Mouse (Mus musculus) erythroid progenitor cell, adult 5-6 weeks (primary cell): ENCODE data around the gene Bag6. TPM values are rescaled to one million over a fixed set of nuclear protein-coding genes. Genes with fewer than 3 reads are reported as not detected.

Experiments
- ATAC-seq: replicated peaks from 2 replicates; pipeline ENCODE4 v1.8.0; 2016; ENCODE audit warnings: moderate number of reproducible peaks, mild to moderate bottlenecking, moderate TSS enrichment, inconsistent platforms; ENCODE audit not compliant: poor library complexity, low FRiP score, severe bottlenecking
- total RNA-seq, 2 experiments: library from RNA; stranded (forward) in 1 of 2; stranded (reverse) in 1 of 2; fragments of 150-400 nt in 1 of 2; fragments of 186-747, 209-891 nt in 1 of 2; gene quantifications; 2 replicates each; pipeline versions ENCODE4 v1.2.3 to v1.2.4; 2015 to 2017; ENCODE audit warnings: low replicate concordance in 2 of 2

Gene Bag6
- total RNA-seq, 2 experiments from 2014 or later, result 54.5 to 96.0 TPM

DNA sequence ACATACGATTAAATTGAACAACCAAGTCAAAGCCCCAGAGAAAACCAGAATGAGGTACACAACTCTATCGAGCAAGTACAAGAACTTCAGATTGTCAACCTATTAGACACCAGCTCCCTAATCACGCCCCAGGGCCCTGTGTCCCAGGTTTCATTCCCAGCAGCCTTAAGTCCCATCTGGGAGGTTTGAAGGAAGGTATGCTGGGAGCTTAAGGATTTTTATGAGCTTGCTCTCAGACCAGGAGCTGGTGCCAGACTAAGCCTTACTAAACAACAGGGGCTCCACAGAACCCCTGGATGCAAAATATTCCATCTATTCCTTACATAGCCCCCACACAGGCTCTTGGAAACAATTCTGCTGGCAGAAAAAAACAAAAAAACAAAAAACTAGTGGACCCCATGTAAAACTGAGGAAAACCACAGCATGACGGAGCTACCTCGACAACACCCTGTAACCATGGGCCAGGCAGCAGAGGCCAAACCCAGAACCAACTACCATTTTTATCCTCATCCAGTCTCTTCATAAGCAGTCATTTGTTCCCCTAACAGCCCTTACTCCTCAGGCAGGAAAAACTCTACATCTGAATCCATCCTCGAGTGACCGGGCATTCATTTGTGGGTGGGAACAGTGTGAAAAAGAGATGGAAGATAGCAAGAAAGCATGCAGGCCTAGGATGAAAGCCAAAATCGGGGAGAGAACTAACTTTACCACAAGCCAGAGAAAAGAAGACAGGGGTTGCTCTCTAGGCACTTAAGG is 28.5 kb downstream of the Bag6 start:
- ATAC-seq, result no peak

DNA sequence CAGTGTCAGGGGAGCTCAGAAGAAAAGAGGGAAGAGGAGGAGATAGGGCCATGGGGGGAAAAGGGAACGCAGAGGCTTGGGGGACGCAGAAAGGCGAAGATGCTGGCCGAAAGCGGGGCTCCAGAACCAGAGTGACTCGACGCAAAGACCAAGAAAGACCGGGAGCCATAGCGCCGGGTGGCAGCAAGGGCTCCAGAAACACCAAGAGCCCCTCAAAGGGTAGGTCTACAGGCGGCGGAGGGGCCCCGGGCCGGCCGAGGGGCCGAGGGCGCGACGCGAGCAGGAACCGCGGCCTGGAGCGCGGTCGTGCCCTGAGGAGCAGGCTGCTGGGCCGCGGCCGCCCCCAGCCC is 29.2 kb downstream of the Bag6 start:
- no peak for ATAC-seq

DNA sequence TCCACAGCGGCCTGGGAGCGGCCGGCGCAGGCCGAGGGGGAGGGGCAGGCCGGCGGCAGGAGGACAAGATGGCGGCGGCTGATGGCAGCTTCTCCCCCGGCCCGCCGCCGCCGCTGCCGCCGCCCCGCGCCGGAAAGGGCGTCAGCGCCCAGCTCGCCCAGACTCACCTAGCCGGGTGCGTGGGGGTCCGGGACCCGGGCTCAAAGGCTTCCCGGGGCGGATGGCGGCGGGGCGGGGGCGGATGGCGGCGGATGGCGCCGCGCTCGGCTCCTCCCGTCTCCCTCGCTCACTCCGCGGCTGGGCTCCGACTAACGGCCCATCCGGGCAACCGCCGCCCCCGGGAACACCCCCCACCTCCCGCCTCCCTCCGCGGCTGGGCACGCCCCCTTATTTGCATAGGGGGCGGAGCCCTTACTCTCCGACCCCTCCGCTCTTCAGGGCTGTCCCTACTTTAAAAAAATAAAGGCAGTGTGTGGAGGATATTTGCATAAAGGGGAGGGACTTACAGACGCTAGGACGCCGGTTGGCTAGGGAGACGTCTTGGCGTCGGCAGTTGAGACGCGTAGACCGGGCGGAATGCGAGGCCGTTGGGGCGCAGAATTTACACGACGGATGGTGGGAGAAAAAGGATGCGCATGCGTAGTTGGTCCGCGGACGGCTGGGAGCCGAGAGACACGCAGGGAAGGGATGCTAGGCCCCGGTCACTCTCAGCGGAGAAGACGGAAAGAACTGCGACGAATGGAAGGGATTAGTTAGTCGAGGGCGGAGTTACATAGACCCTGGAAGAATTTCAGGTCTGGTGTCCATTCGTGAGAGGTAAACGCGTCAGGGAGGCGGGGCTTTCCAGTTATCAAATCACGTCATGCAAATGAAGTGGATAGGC is 29.8 kb downstream of the Bag6 start, which contains the start of gene Prrc2a:
Gene Prrc2a (minus strand): TSS at position 330 of the 883 bp plus-strand sequence.
- ATAC-seq, result peak; percentile 93

DNA sequence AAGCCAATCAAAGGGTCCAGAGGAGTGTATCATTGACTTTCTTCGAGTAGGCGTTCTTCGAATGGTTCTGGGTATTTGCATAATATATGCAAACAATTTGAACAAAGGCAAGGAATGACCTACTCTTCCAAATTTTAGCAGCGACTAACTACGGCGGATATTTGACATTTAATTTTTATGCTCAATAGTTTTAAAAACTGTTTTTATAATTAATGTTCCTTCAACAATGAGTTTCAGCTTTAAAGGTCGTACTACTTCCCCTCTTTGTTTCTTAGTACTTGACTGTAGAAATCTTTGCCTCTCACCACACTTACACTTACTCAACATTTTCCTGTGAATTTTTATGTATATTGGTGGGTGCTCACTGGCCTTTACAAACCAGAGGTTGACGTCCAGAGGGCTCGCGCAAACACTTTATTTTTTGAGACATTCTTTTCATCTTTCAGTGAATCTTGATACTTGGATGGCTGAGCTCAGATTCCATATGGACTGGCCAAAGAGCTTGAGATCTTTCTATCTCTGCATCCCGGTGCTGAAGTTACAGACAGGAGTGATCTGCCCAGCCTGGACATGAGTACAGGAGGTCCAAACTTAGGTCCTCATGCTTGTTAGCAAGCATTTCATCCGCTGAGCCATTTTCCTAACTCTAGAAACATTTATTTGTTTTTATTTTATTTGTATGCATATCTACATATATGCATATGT is 30.6 kb downstream of the Bag6 start:
- no peak for ATAC-seq

DNA sequence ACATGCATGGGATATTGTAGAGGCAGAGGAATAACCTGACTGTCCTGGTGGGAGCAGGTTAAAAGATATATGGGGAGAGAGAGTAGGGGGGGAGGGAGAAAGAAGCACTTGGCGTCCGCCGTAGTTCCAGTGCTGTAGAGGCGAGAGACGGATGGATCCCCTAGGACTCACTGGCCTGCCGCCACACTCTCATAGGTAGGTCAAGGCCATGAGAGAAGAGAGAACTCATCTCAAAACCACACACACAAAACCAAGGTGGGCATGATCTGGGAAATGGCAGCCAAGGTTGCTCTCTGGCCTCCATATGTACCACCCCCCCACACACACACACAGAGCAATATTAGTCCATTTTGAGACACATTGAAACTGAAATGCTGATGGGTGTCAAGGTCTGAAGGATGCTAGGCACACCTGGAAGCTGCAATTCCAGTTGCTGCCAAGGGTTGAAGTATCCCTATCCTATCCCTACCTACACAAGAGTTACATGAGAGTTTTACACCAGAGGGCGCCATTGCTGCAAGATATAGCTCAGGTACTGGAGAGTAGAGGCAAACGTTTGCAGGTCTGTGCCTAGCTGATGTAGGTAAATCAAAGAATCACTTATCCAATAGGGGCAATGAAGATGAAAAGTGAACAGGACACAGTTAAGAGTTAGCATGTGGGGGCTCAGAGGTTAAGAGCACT is 31.5 kb downstream of the Bag6 start:
- no peak for ATAC-seq

DNA sequence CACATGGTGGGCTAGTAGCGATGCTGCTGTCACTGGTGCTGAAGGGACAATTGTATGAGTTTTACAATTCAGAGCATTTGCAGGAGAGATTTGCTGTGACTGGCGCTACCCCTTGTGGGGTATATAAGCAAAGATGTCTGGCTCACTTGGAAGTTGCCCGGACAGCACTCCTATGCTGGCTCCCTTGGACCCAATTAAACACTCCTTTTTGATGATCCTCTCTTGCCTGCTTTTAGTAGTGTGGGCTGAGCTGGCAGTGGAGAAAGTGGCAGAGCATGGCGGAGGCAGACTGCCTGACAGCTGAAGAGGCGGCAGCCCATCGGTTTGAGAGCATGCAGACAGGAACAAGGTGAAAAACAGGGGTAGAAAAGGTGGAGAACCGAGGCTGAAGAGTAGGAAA is 32.8 kb downstream of the Bag6 start:
- ATAC-seq, result no peak

DNA sequence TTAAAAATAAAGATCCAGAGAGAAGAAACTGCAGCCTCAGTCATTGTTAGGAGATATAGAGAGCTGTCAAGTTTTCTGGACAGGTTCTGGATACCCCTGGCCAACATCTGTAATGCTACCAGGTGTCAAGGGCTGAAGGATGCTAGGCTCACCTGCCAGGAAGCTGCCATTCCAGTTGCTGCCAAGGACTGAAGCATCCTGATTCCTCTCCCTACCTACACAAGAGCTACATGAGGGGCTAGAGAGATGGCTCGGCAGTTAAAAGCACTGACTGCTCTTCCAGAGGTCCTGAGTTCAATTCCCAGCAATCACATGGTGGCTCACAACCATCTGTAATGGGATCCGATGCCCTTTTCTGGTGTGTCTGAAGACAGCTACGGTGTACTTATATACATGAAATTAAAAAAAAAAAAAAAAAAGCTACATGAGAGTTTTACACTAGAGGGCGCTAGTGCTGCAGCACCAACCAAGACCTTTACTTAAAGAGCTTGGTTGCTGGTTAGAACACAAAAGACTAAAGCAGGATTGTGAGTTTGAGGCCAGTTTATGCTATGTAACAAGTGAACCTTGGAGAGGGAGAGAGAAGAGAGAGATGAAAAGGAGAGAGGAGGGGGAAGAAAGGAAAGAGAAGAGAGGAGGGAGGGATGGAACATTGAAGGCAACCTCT is 33.7 kb downstream of the Bag6 start:
- no peak for ATAC-seq

DNA sequence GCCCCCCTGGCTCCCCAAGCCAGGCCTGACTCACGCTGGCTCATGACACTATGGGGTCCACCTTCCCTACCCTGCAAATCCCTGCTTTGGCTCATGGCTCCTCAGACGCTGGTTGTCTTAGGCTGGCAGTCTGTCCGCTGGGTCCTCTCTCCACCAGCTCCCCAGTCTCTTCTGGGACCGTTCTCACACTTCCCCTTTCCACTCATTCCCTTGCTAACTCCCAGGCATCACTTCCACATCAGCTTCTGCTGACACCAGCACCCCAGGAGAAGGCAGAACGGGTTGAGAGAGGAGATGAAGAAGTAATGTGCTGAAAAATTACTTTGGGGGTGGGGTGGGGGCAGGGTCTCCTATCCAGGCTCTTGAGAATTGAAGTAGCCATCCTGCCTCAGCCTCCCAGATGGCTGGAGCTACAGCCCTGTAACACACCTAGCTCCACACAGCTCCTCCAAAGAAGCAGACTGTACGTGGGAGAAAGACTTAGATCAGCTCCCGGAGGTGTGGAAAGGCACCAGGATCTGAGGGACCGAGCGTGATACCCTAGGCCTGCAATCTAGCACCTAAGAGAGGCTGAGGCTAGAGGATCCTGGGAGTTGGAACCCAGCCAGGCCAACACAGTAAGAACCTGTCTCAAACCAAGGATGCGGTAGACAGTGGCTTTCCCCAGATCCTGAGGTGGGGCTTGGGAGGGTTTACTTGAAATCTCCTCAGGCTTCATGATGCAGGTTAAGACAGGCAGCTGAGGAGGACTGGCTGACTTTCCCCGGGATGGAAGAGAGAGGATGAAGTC is 37.7 kb downstream of the Bag6 start:
- no peak for ATAC-seq

DNA sequence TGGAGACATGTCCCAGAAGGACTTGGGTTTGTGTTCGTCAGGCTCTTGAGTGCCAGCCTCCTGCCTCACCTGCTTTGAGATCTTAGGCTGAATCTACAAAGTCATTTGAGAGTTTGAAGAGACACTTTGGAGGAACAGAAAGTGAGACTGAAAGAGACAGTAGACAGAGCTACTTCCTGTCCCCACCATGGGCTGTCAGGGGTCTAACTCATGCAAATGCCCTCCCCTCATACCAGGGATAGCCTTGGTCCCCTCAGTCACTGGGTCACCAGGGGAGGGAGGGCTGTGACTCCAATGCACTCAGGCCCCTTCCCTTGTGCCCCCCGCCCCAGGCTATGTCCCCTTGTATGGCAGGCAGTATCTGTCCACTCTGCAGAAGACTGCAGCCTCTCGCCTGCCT is 38.4 kb downstream of the Bag6 start:
- no peak for ATAC-seq

DNA sequence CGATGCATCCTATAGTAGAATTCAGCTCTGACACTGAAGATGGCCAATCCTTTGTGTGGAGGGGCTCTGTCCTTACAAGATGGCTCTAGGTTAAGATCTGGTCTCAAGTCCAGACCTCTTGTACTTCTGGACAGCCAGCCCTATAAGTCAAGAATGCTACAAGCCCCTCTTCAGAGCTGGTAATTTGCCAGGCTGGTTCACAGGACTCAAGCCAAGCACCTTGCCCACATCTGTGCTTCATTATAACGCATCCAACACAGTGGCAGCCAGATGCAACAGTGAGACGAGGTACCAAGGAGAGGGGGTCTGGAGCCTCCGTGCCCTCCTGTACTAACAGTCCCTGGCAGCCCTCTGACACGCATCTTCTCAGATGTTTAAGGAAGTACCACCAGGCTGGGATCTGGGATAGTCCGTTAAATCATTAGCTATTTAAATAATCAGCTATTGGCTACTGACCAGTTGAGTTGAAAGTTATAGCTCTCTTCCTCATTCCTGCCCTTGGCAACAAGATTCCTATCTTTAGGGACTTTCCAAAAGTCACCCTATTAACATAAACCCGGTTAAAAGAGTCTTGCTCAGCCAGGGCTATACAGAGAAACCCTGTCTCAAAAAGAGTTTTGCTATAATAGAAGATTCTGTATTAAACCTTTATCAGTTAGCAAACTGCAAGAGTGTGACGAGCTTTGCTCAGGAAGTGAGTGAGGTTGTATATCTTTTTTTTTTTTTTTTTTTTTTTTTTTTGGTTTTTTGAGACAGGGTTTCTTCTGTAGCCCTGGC is 39.4 kb downstream of the Bag6 start:
- ATAC-seq, result no peak

DNA sequence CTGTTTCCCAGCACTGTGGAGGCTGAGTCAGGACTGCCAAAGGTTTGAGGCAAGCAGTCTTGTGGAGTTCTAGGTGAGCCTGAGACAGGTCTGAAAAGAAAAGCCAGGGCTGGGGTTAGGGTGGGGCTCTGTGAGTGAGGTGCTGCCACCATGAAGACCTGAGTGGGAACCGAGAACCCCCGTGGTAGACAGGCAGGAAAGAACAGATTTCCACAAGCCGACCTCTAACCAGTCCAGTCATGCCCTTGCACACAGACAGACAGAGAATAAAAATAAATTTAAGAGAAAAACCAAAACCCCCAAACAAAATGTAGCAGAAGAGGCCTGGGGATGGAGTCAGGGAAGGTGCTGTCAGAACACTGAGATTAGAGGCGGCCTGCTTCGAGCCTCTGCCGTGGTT is 40.4 kb downstream of the Bag6 start:
- ATAC-seq, result no peak

DNA sequence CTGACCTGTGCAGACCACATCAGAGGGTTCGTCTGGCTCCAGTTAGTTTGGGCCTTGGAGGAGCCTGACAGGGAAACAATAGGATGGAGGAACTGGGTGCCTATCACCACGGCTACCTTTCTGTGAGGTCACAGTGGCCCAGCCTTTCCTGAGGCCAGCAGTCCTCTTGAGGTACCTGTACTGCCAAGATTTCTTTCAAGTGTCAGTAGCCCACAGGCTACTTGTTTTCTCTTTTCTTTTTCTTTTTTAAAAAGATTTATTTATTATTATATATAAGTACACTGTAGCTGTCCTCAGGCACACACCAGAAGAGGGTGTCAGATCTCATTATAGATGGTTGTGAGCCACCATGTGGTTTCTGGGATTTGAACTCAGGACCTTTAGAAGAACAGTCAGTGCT is 41.0 kb downstream of the Bag6 start, which contains the start of gene Aif1:
Gene Aif1 (minus strand): TSS at position 101 of the 400 bp plus-strand sequence.
- no peak for ATAC-seq

DNA sequence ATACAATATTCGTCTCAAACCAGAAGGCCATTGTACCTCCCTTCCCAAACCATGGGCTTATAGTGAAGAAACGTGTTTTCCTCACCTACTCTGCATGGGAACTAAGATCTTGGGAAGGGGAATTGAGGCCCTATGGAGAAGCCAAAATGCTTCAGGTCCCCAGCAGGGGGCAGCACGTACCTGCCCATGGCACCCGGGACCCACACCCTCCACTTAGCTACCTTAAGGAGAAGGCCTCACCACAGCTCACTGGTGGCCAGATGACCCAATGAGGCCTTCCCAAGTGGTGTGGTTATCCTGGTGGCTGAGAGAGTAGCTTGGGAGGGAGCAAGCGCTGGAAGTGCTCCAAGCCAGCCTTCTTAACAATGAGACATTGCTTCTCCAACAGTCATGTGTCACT is 43.5 kb downstream of the Bag6 start:
- peak; percentile 89 for ATAC-seq

DNA sequence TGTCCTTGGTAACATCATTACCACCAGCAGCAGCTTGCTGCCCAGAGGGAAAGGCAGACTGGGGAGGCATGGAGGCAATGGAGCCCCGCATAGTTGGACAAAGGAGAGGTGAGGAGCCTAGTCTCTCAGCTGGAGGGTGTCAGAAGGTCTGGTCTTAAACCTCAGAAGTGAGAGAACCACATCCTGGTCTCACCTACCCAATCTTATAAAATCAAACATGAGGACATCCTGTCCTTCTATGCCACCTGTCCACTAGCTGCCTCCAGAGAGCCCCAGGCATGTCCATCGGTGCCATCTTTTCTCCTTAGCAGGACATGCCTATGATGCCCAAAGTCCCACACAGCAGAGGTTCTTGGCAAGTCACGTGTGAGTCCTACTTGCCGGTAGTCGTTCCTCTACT is 45.1 kb downstream of the Bag6 start:
- ATAC-seq, result no peak

DNA sequence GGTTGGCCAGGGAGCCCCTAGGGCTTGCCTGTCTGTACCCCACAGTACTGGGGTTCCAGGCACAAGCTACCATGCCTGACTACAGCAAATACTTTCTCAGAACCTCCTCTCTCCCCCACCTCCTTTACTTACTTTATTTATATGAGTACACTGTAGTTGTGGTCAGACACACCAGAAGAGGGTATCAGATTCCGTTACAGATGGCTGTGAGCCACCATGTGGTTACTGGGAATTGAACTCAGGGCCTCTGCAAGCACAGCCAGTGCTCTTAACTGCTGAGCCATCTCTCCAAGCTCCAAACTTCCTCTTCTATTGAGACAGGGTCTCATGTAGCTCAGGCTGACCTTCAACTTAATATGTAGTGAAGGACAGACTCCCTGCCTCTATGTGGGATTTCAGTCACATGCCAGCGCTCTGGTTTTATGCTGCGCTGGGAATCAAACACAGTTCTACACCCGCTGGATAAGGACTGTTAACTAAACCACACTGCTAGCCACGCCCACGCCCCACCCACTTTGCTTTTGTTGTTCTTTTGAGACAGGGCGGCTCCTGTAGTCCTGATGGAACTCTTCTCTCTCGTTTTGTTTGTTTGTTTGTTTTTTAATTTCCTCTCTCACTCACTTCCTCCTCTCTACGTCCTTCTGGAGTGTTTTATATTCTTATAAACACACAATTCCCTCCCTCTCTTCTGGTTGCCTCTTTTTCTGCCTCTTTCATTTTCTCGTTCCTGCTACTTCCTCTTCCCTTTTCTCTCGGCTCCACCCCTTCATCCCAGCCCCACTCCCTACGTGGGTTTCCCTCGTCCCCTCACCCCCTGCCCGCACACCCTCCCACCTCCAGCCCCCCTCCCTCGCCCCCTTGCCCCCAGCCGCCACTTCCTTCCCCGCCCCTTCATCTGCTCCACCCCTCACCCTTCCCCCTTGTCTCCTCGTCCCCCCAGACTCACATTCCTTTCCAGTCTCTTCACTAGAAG is 50.9 kb downstream of the Bag6 start:
- peak; percentile 56; the same call in 1 of the 2 replicates for ATAC-seq

DNA sequence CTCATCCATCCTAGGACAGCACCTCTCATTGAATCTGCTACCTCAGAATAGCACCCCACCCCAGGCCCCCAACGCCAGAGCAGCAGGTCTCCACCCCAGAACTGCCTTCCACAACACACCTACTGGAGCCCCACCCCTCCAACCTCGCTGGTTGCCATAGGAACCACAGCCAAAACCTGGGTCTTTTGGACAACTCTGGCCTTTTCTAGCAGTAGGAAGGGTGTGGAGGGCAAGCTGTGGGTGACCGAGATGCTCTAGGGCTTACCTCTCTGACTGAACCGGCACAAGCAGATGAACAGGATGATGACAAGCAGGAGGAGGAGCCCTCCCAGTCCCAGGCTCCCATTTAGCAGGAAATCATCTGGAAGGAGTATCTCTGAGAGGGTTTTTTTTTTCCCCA is 51.7 kb downstream of the Bag6 start:
- ATAC-seq, result no peak

DNA sequence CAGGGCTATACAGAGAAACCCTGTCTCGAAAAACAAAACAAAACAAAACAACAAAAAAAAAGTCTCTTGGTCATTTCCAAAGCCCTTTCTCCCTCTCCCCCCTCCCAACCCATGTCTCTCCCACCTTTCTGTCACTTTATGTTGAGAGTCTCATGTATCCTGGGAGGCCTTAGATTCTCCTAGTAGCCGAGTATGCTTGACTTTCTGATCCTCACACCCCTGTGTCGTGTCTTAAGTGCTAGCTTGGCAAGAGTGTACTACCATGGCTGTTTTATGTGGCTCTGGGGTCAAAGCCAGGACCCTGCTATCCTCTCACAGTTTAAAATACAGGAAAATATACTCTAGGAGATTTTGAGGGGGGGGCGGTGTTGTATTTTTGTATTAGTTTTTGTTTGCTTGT is 52.4 kb downstream of the Bag6 start:
- ATAC-seq, result no peak
